Mouse (Mus musculus) cerebellum, postnatal 36 days (tissue): Measurements from ENCODE around the gene Birc7.

Source experiments
- DNase-seq, 2 experiments: peaks; one replicate each; pipeline ENCODE4 v3.0.0; 2021 to 2022; ENCODE audit warnings: mixed read lengths in 2 of 2

Gene Birc7

DNA sequence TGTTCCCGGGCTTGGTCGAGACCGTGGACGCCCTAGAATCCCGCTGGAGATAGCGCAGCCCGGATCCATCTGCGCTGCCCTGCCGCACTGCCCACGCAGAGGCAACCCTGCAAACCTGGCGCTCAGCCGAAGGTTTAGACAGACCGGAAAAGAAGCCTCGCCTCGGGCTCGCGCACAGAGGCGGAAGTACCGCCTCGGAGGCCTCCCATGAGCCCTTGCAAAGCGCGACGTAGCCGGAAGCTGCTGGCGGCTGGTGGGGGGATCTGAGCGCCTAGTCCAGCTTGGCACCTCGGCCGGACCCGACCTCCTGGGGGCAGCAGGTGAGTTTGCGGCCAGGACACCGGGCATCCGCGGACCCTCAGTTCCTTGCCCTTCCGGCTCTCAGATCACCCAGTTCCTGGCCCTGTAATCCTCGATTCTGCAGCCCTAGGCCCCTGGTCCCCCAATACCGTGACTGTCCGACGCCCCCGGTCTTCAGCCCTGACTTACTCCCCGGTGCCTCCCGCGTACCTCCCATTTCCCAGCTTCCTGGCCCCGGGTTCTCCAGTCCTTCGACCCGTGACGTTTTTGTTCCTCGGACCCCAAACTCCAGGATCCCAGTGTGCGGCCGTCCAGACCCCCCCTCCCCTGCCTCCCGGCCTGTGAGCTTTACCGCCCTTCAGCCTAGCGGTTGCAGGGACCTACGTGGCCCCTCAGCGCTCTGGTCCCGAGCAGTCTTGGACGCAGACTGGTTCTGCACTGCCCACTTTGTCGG, 38.4 kb downstream of the Birc7 start, which contains the start of gene Arfgap1:
Gene Arfgap1 (plus strand): TSS at position 216 of the 754 bp plus-strand sequence.
- DNase-seq: peak; percentile 96 to 97

DNA sequence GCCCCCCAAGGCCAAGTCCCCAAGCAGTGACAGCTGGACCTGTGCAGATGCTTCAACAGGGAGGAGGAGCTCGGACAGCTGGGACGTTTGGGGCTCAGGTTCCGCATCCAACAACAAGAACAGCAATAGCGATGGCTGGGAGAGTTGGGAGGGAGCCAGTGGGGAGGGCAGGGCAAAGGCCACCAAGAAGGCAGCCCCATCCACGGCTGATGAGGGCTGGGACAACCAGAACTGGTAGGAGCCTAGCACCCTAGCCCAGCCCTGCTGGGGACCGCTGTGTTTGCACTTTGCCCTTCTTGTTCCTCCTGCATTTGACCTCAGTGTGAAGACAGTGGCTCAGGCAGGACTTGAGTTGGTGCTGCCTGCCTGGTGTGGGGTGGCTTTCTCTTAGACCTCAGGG, 52.3 kb downstream of the Birc7 start:
- no peak for DNase-seq
